Mouse (Mus musculus): ENCODE measurements at regions not wholly inside any gene's neighbourhood (a gene's known extent, or its start where the extent isn't known, plus 50 kb on each side); places are given as distances from the start of the nearest gene placed in this dataset.

DNA sequence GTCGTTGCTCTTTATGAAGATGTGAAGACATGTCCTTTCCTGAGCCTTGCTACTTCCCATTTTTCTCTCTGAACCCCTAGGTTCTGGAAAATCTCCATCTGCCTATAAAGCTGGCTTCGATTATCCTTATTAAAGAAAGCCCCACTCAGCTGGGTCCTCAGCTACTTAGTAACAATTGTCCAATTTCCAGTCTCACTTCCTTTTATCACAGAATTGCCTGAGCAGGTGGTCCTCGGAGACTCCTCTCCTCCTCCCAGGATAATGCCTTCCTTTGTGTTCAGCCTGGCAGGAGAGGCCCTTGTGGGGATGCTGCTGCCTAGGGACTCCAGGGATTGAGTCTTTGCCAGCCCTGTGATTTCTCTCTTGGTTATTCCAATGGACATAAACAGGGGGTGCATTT is 385.5 kb downstream of the Insc start:
- no peak for TF ChIP-seq POLR2A (IDR thresholded peaks at IDR 0.05; ENCODE audit: low read depth, low read length)
- no peak for TF ChIP-seq CTCF (IDR thresholded peaks at IDR 0.05; ENCODE audit: borderline replicate concordance, insufficient read depth, low read length)
